Mouse (Mus musculus) liver, embryonic 14.5 days (tissue): Measurements from ENCODE around the gene Zfp219. TPM values are rescaled to one million over a fixed set of nuclear protein-coding genes. Genes with fewer than 3 reads are reported as not detected.

ENCODE experiments used
- ATAC-seq: fragments of 200-750 bp; cut with Nextera tagmentation; 2 replicates; pipeline ENCODE4 v1.8.0; 2017; ENCODE audit warnings: moderate number of reproducible peaks, mild to moderate bottlenecking, moderate library complexity; ENCODE audit not compliant: insufficient read depth
- DNase-seq, 3 experiments: peaks; one replicate each; pipeline ENCODE4 v3.0.0-alpha.2; 2012 to 2013; ENCODE audit warnings: low read depth in 3 of 3, low spot score in 3 of 3
- H3K27ac ChIP-seq: fragments of 300-500 bp; sonication (generic); 2 replicates; pipeline ENCODE4 v1.5.1; 2014; ENCODE audit warnings: moderate library complexity, mild to moderate bottlenecking, control low read depth, inconsistent platforms
- H3K27me3 ChIP-seq: fragments of 300-500 bp; sonication (generic); 2 replicates; pipeline ENCODE4 v1.6.1; 2014; ENCODE audit warnings: mild to moderate bottlenecking, low read length, moderate library complexity; ENCODE audit not compliant: control insufficient read depth, insufficient read depth
- H3K36me3 ChIP-seq: fragments of 300-500 bp; sonication (generic); replicated peaks from 2 replicates; pipeline ENCODE4 v1.6.1; 2014; ENCODE audit warnings: low read depth; ENCODE audit not compliant: control insufficient read depth, insufficient read depth
- H3K4me1 ChIP-seq, 2 experiments: fragments of 200-500 bp in 1 of 2; fragments of 300-500 bp in 1 of 2; sonication (generic) in 1 of 2; replicated peaks; 2 replicates each; pipeline ENCODE4 v1.6.1; 2012 to 2014; ENCODE audit warnings: antibody characterized with exemption in 1 of 2, inconsistent platforms in 1 of 2, low read length in 1 of 2; ENCODE audit not compliant: control insufficient read depth in 2 of 2, insufficient read depth in 2 of 2
- H3K4me2 ChIP-seq: fragments of 300-500 bp; sonication (generic); 2 replicates; pipeline ENCODE4 v1.6.1; 2014; ENCODE audit warnings: low read depth, mild to moderate bottlenecking, control low read depth, moderate library complexity
- H3K4me3 ChIP-seq, 2 experiments: fragments of 200-500 bp in 1 of 2; fragments of 300-500 bp in 1 of 2; sonication (generic) in 1 of 2; 2 replicates each; pipeline ENCODE4 v1.5.1; 2012 to 2014; ENCODE audit warnings: low read depth in 2 of 2, low read length in 2 of 2, mild to moderate bottlenecking in 2 of 2, control low read depth in 1 of 2, inconsistent platforms in 1 of 2, moderate library complexity in 1 of 2; ENCODE audit not compliant: insufficient read depth in 1 of 2
- H3K9ac ChIP-seq: fragments of 300-500 bp; sonication (generic); replicated peaks from 2 replicates; pipeline ENCODE4 v1.6.1; 2014; ENCODE audit warnings: mild to moderate bottlenecking, control low read depth, moderate library complexity
- H3K9me3 ChIP-seq: fragments of 300-500 bp; sonication (generic); 2 replicates; pipeline ENCODE4 v1.6.1; 2016; ENCODE audit warnings: low read length, mixed read lengths; ENCODE audit not compliant: control insufficient read depth
- CTCF ChIP-seq: IDR thresholded peaks from 2 replicates; pipeline ENCODE4 v1.5.1; 2016; ENCODE audit warnings: antibody characterized with exemption, low read depth, control low read depth
- EP300 ChIP-seq: IDR thresholded peaks from 2 replicates; pipeline ENCODE4 v1.6.1; 2016; ENCODE audit warnings: antibody characterized with exemption, low read depth
- WGBS: fragments of 180-500 bp; shearing (Covaris S2); extraction: QIAGEN DNeasy Blood & Tissue Kit; methylation state at CpG from one replicate; pipeline ENCODE4 v1.1.7; 2014; ENCODE audit not compliant: insufficient replicate concordance; 5-methylcytosine and 5-hydroxymethylcytosine counted together
- polyA plus RNA-seq, 2 experiments: library from polyadenylated mRNA; depleted of rRNA in 1 of 2; stranded (reverse) in 1 of 2; unstranded in 1 of 2; fragments of >200 nt; fragmentation: Nextera tagmentation in 1 of 2; extraction: Ambion mirVana in 1 of 2; gene quantifications; 2 replicates each; pipeline versions ENCODE4 v1.2.1 to v1.2.3; 2012 to 2014

Gene Zfp219
- polyA plus RNA-seq, 2 experiments = 7.4 to 9.7 TPM

DNA sequence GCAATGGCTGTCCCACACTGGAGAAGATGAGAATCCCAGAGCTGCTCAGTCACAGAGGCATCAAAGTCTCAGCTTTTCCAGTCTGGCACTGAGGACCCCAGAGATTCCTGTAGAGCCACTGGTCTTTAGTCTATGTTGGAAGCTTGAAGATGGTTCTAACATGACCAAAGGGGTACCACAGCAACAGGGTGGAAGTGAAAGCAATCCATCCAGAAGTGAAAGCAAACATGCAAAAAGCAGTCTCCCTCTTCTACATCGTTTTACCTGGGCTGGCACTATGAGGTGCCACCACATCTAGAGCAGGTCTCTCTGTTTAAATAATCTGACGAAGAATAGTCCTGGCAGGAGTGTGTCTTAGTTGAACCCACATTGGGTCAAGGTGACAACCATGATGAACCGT is 41.3 kb downstream of the Zfp219 start:
- H3K4me3 ChIP-seq = no peak overlapping the region
- H3K36me3 ChIP-seq = no peaks in the 10 kb centered on the region
- peaks cover 6 to 7% of the 10 kb centered on the region in 2 experiments for H3K4me1 ChIP-seq
- no peak for TF ChIP-seq CTCF
- TF ChIP-seq EP300 = no peak
- no peak overlapping the region for H3K9ac ChIP-seq
- DNase-seq (no peak), ATAC-seq (no peak)
- no peaks in the 10 kb centered on the region for H3K9me3 ChIP-seq
- 58% methylated on average over 3 of the region's 3 CpGs for WGBS
- no peaks in the 10 kb centered on the region for H3K27me3 ChIP-seq
- no peak overlapping the region for H3K4me2 ChIP-seq
- no peak overlapping the region for H3K27ac ChIP-seq

DNA sequence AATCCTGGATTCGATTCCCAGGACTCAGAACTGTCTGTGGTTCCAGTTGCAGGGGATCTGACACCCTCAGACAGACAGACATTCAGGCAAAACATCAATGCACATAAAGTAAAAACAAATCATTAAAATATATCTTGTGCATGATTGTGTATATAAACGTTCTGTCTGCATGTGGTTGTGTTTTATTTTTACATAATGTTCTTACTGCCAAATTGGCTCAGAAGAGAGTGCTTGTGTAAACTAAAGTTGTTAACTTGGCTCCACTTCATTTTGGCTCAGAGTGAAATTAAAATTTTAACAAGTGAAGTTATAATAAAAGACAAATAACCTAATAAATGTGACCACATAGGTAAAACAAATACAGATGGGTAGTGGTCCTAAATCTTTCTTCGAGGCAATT is 53.1 kb downstream of the Zfp219 start:
- 61% methylated on average over 3 of the region's 3 CpGs for WGBS
- Histone ChIP-seq H3K27me3 (no peaks in the 10 kb centered on the region), H3K36me3 (no peaks in the 10 kb centered on the region), H3K4me3 (no peak overlapping the region), H3K9me3 (no peaks in the 10 kb centered on the region), H3K4me1 (no peaks in the 10 kb centered on the region), H3K4me2 (no peak overlapping the region), H3K27ac (no peak overlapping the region), H3K9ac (no peak overlapping the region)
- ATAC-seq = no peak
- TF ChIP-seq CTCF (no peak), EP300 (no peak)
- DNase-seq = no peak

DNA sequence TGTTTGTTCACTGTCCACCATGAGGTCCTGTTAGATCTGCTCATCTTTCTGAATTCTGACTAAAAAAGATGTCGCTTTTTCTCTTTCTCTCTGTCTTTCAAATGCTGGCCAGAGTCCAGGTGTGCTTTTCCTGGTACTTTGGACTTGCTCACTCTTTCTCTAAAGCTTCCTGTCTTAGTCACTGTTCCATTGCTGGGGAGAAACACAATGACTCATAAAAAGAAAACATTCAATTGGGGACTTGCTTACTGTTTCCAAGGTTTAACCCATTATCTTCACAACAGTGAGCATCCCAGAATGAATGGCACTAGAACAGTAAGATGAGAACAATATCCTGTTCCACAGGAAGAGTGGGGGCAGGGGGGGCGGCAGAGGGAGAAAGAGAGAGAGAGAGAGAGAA is 60.2 kb downstream of the Zfp219 start:
- H3K4me1 ChIP-seq = no peaks in the 10 kb centered on the region
- no peaks in the 10 kb centered on the region for H3K36me3 ChIP-seq
- 55% methylated on average over 2 of the region's 2 CpGs for WGBS
- no peak overlapping the region for H3K9ac ChIP-seq
- no peak for DNase-seq
- H3K27ac ChIP-seq = no peak overlapping the region
- H3K4me3 ChIP-seq = no peak overlapping the region
- TF ChIP-seq EP300 = no peak
- no peak for TF ChIP-seq CTCF
- ATAC-seq = no peak
- no peaks in the 10 kb centered on the region for H3K9me3 ChIP-seq
- H3K27me3 ChIP-seq = no peaks in the 10 kb centered on the region
- no peak overlapping the region for H3K4me2 ChIP-seq

Other genes with a start within 250 kb of the Zfp219 start
- gene Ang4, start 247.1 kb downstream of the Zfp219 start, polyA plus RNA-seq (2012; rRNA removed) = not detected in 2 replicates
- gene Ang4, start 247.1 kb downstream of the Zfp219 start, polyA plus RNA-seq (2014; fragmentation: Nextera tagmentation; extraction: Ambion mirVana) = not detected in 2 replicates
- not detected in 2 replicates for gene AY358078, start 220.7 kb downstream of the Zfp219 start, polyA plus RNA-seq (2012; rRNA removed)
- not detected in 2 replicates for gene AY358078, start 220.7 kb downstream of the Zfp219 start, polyA plus RNA-seq (2014; fragmentation: Nextera tagmentation; extraction: Ambion mirVana)
- 13.2 and 25.0 TPM in 2 replicates for gene Ear6, start 167.0 kb downstream of the Zfp219 start, polyA plus RNA-seq (2012; rRNA removed)
- gene Ear6, start 167.0 kb downstream of the Zfp219 start, polyA plus RNA-seq (2014; fragmentation: Nextera tagmentation; extraction: Ambion mirVana) = 2.4 and 3.9 TPM in 2 replicates
- gene Mettl17, start 135.9 kb downstream of the Zfp219 start, polyA plus RNA-seq (2012; rRNA removed) = 7.5 and 9.5 TPM in 2 replicates
- 10.2 and 10.8 TPM in 2 replicates for gene Mettl17, start 135.9 kb downstream of the Zfp219 start, polyA plus RNA-seq (2014; fragmentation: Nextera tagmentation; extraction: Ambion mirVana)
- gene Slc39a2, start 127.8 kb downstream of the Zfp219 start, polyA plus RNA-seq (2012; rRNA removed) = 0.15 and 0.23 TPM in 2 replicates
- gene Slc39a2, start 127.8 kb downstream of the Zfp219 start, polyA plus RNA-seq (2014; fragmentation: Nextera tagmentation; extraction: Ambion mirVana) = 0.05 TPM in 1 of 2 replicates, not detected in the other
- 11.6 and 11.7 TPM in 2 replicates for gene Ndrg2, start 106.6 kb downstream of the Zfp219 start, polyA plus RNA-seq (2012; rRNA removed)
- 13.5 and 14.7 TPM in 2 replicates for gene Ndrg2, start 106.6 kb downstream of the Zfp219 start, polyA plus RNA-seq (2014; fragmentation: Nextera tagmentation; extraction: Ambion mirVana)
- gene Tppp2, start 102.3 kb downstream of the Zfp219 start, polyA plus RNA-seq (2012; rRNA removed) = not detected in 2 replicates
- gene Tppp2, start 102.3 kb downstream of the Zfp219 start, polyA plus RNA-seq (2014; fragmentation: Nextera tagmentation; extraction: Ambion mirVana) = not detected in 2 replicates
- gene Rnase13, start 98.0 kb downstream of the Zfp219 start, polyA plus RNA-seq (2012; rRNA removed) = not detected in 2 replicates
- not detected in 2 replicates for gene Rnase13, start 98.0 kb downstream of the Zfp219 start, polyA plus RNA-seq (2014; fragmentation: Nextera tagmentation; extraction: Ambion mirVana)
- 14.1 and 15.3 TPM in 2 replicates for gene Arhgef40, start 36.0 kb downstream of the Zfp219 start, polyA plus RNA-seq (2012; rRNA removed)
- gene Arhgef40, start 36.0 kb downstream of the Zfp219 start, polyA plus RNA-seq (2014; fragmentation: Nextera tagmentation; extraction: Ambion mirVana) = 9.4 and 16.5 TPM in 2 replicates
- gene Tmem253, start 5.1 kb downstream of the Zfp219 start, polyA plus RNA-seq (2012; rRNA removed) = 0.06 and 0.08 TPM in 2 replicates
- gene Tmem253, start 5.1 kb downstream of the Zfp219 start, polyA plus RNA-seq (2014; fragmentation: Nextera tagmentation; extraction: Ambion mirVana) = 0.24 TPM in 1 of 2 replicates, not detected in the other
- not detected in 2 replicates for gene Olfr221, start 21.7 kb upstream of the Zfp219 start, polyA plus RNA-seq (2012; rRNA removed)
- not detected in 2 replicates for gene Olfr221, start 21.7 kb upstream of the Zfp219 start, polyA plus RNA-seq (2014; fragmentation: Nextera tagmentation; extraction: Ambion mirVana)
- gene Hnrnpc, start 83.3 kb upstream of the Zfp219 start, polyA plus RNA-seq (2012; rRNA removed) = 94.9 and 161 TPM in 2 replicates
- 240 and 269 TPM in 2 replicates for gene Hnrnpc, start 83.3 kb upstream of the Zfp219 start, polyA plus RNA-seq (2014; fragmentation: Nextera tagmentation; extraction: Ambion mirVana)
- 0.31 and 0.41 TPM in 2 replicates for gene Rpgrip1, start 90.0 kb upstream of the Zfp219 start, polyA plus RNA-seq (2012; rRNA removed)
- 48.5 and 50.1 TPM in 2 replicates for gene Rpgrip1, start 90.0 kb upstream of the Zfp219 start, polyA plus RNA-seq (2014; fragmentation: Nextera tagmentation; extraction: Ambion mirVana)
- gene Supt16, start 176.7 kb upstream of the Zfp219 start, polyA plus RNA-seq (2012; rRNA removed) = 15.4 and 25.2 TPM in 2 replicates
- gene Supt16, start 176.7 kb upstream of the Zfp219 start, polyA plus RNA-seq (2014; fragmentation: Nextera tagmentation; extraction: Ambion mirVana) = 35.6 and 39.9 TPM in 2 replicates
- 9.7 and 13.1 TPM in 2 replicates for gene Chd8, start 237.0 kb upstream of the Zfp219 start, polyA plus RNA-seq (2012; rRNA removed)
- gene Chd8, start 237.0 kb upstream of the Zfp219 start, polyA plus RNA-seq (2014; fragmentation: Nextera tagmentation; extraction: Ambion mirVana) = 13.9 and 14.0 TPM in 2 replicates